Mouse (Mus musculus) megakaryocyte progenitor cell, adult 5-6 weeks (primary cell): ENCODE data around the gene Coro1c. TPM values are rescaled to one million over a fixed set of nuclear protein-coding genes. Genes with fewer than 3 reads are reported as not detected.

ENCODE experiments used
- ATAC-seq: replicated peaks from 2 replicates; pipeline ENCODE4 v1.8.0; 2016; ENCODE audit warnings: mild to moderate bottlenecking, moderate TSS enrichment, inconsistent platforms; ENCODE audit not compliant: poor library complexity
- total RNA-seq, 2 experiments: library from RNA; stranded (forward) in 1 of 2; stranded (reverse) in 1 of 2; fragments of 157-497, 149-512 nt in 1 of 2; fragments of 200-1000 nt in 1 of 2; gene quantifications; 2 replicates each; pipeline versions ENCODE4 v1.2.3 to v1.2.4; 2015 to 2017

Gene Coro1c
- total RNA-seq, 2 experiments from 2014 or later = 59.7 to 81.8 TPM

- no peak for ATAC-seq
Measured at GRCm38 (mm10) chr5:113929950-113930647, 21.5 kb upstream of the Coro1c start.

GRCm38 (mm10) chr5:113929526-113929925 lies 21.0 kb upstream of the Coro1c start:
- no peak for ATAC-seq

GRCm38 (mm10) chr5:113924608-113925007 lies 16.1 kb upstream of the Coro1c start:
- ATAC-seq = peak; percentile 96

- no peak for ATAC-seq
Measured at GRCm38 (mm10) chr5:113921310-113922166, 13.0 kb upstream of the Coro1c start.

GRCm38 (mm10) chr5:113919060-113919459 lies 10.5 kb upstream of the Coro1c start:
- no peak for ATAC-seq

- ATAC-seq = peak; percentile 88
Measured at GRCm38 (mm10) chr5:113918654-113919053, 10.1 kb upstream of the Coro1c start.

GRCm38 (mm10) chr5:113910705-113911104 lies 2.1 kb upstream of the Coro1c start:
- ATAC-seq = no peak

- peak; percentile 24 for ATAC-seq
Measured at GRCm38 (mm10) chr5:113910065-113910701, 1.6 kb upstream of the Coro1c start.

GRCm38 (mm10) chr5:113907786-113908567 lies 581 bp downstream of the Coro1c start:
- ATAC-seq = peak; percentile 56

GRCm38 (mm10) chr5:113906958-113907735 lies 1.4 kb downstream of the Coro1c start:
- ATAC-seq = no peak

GRCm38 (mm10) chr5:113904987-113905386 lies 3.6 kb downstream of the Coro1c start:
- ATAC-seq = no peak

GRCm38 (mm10) chr5:113902983-113903382 lies 5.6 kb downstream of the Coro1c start:
- ATAC-seq = no peak

GRCm38 (mm10) chr5:113902017-113902416 lies 6.5 kb downstream of the Coro1c start:
- ATAC-seq = peak; percentile 88

- no peak for ATAC-seq
Measured at GRCm38 (mm10) chr5:113901074-113901571, 7.4 kb downstream of the Coro1c start.

- ATAC-seq = peak; percentile 62
Measured at GRCm38 (mm10) chr5:113899543-113899942, 9.0 kb downstream of the Coro1c start.

GRCm38 (mm10) chr5:113892005-113892404 lies 16.6 kb downstream of the Coro1c start:
- ATAC-seq = no peak

- ATAC-seq = no peak
Measured at GRCm38 (mm10) chr5:113890874-113891273, 17.7 kb downstream of the Coro1c start.

- ATAC-seq = no peak
Measured at GRCm38 (mm10) chr5:113889912-113890311, 18.6 kb downstream of the Coro1c start.

GRCm38 (mm10) chr5:113889181-113889906 lies 19.2 kb downstream of the Coro1c start:
- ATAC-seq = no peak
